Mouse (Mus musculus) megakaryocyte-erythroid progenitor cell, adult 5 weeks (primary cell): Measurements from ENCODE around the gene S100a10. TPM values are rescaled to one million over a fixed set of nuclear protein-coding genes. Genes with fewer than 3 reads are reported as not detected.

ENCODE experiments used
- polyA plus RNA-seq: library from polyadenylated mRNA; stranded (reverse); fragments of >175 nt; gene quantifications from 2 replicates; pipeline ENCODE4 v1.2.3, GENCODE M21; 2012

The S100a10 gene
- 50.6 and 60.4 TPM in 2 replicates for polyA plus RNA-seq

GRCm38 (mm10) chr3:93554981-93555877 is at the start of gene S100a10:
Gene S100a10, plus strand, starts transcription at chr3:93555080.

DNA sequence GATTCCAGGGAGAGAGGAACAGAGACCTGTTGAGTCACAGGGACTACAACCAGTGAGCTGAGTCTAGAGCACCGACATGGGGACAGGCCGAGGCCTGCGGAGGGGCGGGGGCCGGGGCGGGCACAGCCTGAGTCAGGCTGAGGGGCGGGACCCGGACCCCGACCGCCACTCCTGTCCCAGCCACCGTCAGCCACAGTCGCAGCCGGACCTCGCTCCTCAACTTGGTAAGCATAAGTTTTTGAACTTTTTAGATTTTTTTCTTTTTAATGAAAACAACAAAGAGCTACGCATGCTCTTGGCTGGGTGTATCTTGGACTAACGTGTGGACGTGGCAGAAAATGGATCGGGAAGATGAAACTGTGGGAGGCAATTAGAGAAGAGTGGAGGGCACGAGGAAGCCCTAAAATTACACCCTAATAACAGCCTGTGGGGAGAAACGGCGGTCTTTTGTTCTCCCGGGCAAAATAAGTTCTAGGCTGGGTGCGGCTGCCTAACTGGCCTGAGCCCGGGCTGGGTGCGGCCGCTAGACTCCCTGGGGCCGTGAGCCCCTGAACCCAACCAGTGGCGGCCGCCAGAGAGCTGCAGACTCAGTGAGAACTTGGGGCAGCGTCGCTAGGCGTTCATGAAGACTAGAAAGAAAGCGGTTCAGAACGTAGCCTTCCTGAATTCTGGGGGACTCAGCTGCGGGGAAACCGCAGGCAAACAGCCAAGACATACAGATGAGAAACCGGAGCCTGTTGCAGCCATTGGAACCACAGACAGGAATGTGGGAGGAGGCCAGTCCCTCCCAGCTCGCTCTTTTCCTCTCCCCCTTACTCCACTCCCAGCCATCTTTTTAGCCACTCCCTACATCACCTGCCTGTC is 34.3 kb upstream of the S100a10 start, which contains the start of gene S100a11:
Gene S100a11 (plus strand): TSS at position 159 of the 864 bp plus-strand sequence.

Other genes starting within 250 kb of the S100a10 start
- gene Hrnr, start 235.3 kb upstream of the S100a10 start, polyA plus RNA-seq, result not detected in 2 replicates
- gene Rptn, start 161.4 kb upstream of the S100a10 start, polyA plus RNA-seq, result 0.01 TPM in 1 of 2 replicates, not detected in the other
- 0.28 and 0.43 TPM in 2 replicates for gene Tchh, start 112.8 kb upstream of the S100a10 start, polyA plus RNA-seq
- gene Tchhl1, start 86.3 kb upstream of the S100a10 start, polyA plus RNA-seq, result not detected in 2 replicates
- gene S100a11, start 34.6 kb upstream of the S100a10 start, polyA plus RNA-seq, result 119 and 171 TPM in 2 replicates
- gene Tdpoz2, start 97.6 kb downstream of the S100a10 start, polyA plus RNA-seq, result not detected in 2 replicates
- not detected in 2 replicates for gene Tdpoz1, start 121.2 kb downstream of the S100a10 start, polyA plus RNA-seq
- gene Gm37596, start 138.0 kb downstream of the S100a10 start, polyA plus RNA-seq, result not detected in 2 replicates
- not detected in 2 replicates for gene Gm5773, start 217.9 kb downstream of the S100a10 start, polyA plus RNA-seq
- gene Tdpoz4, start 241.3 kb downstream of the S100a10 start, polyA plus RNA-seq, result not detected in 2 replicates